Mouse (Mus musculus): ENCODE results near the gene Snapc5.
"Not testable (repeated sequence)": the region's sequence is repeated elsewhere in the genome, so short reads cannot be mapped to it uniquely, and the experiment has no call there.

Gene Snapc5

DNA sequence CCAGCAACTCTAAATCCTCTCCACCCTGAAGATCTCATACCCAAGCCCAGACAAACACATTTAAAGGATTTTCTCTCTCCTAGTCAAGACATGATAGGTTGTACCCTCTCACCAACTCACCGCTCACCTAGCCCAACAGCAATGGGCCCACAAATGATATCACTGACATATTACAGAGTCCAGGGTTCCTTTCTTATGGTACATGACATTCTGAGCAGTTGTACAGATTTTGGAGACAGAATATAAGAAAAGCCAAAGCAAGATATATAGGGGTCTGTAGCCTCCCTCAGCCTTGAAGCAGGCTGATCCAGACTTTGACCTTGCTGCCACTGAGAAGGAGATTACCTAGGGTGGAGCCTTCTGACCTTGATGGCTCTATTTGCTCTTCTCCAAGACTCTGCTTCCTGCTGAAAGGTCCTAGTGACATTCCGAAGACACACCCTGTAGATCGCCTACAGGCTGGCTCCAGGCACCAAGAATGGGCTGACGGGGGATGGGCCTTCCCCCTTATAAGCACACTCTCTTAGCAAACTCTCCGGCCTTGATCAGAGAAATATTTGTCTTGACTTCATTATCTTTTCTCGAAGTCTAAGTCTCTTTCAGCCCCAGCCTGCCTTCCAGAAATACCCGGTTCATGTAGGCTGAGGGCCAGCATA, 19.8 kb downstream of the Snapc5 start:
- DNase-seq (ENCODE audit: low spot score in 2 of 2), result not testable (repeated sequence)

DNA sequence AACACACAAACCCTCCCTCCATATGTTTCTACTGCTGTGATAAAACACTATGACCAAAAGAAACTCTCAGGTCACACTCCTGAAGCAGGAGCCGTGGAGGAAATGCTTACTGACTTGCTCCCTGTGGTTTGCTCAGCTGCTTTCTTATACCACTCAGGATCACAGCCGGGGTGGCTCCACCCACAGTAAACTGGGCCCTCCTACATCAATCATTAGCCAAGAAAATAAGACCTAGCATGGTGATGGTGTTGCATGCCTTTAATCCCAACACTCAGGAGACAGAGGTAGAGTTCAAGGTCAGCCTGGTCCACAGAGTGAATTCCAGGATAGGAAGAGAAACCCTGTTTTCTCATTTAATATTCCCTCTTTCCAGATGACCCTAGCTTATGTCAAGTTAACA, 20.8 kb downstream of the Snapc5 start:
- DNase-seq (ENCODE audit: low spot score in 2 of 2), result no peak

DNA sequence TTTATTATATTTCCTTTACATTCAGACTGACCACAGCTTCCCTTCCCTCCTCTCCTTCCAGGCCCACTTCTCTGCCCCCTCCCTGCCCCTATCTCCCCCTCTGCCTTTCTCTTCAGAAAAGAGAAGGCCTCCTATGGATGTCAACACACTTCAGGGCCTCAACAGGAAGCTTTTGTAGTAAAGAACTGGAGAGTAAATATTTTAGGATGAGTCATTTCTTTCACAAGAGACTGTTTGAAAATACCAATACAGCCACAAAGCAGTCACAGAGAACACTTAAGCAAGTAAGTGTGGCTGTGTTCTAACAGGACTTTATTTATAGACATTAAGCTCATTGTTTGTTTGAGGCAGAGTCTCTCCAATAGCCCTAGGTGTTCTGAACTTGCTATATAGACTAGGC, 23.3 kb downstream of the Snapc5 start:
- DNase-seq (ENCODE audit: low spot score in 2 of 2), result no peak

DNA sequence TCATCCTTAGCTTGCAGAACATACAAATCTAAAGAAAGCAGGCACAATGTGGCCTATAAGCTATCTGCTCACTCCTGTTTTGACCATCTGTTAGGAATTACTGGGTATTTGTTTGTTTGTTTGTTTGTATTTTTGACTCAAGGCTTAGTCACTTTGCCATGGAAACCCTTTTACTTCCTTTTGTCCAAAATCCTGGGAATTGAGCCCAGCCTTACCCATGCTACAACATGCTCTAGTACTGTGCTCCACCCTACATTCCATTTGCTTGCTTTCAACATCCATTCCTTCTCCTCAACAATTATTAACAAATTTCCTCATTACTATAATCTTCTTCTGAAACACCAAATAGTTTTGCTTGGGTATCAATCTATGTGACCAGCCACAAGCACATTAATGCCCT, 23.8 kb downstream of the Snapc5 start:
- DNase-seq (ENCODE audit: low spot score in 2 of 2), result no peak

- no peak for DNase-seq (ENCODE audit: low spot score in 2 of 2)
These were observed 28.5 kb downstream of the Snapc5 start for GRCm38 (mm10) chr9:64207509-64208084.

- no peak for DNase-seq (ENCODE audit: low spot score in 2 of 2)
These were observed 35.4 kb downstream of the Snapc5 start for GRCm38 (mm10) chr9:64214452-64214851.

DNA sequence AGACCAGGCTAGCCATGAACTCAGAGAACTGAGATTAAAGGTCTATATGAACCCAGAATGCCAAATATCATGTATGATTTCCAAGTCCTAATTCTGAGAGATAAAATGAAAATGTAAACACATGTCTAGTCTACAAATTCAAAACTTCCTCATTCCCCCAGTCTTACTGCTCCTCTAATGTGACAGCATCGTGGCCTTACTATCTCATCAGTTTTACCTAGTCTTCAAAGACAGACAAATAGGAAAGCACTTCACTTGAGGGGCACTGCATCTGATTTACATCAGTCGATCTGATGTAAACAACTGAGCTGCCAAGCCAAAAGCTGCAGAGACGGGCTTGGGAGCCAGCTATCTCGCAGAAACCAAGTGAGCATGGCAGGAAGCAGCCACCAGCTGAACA, 37.0 kb downstream of the Snapc5 start:
- DNase-seq (ENCODE audit: low spot score in 2 of 2), result no peak

DNA sequence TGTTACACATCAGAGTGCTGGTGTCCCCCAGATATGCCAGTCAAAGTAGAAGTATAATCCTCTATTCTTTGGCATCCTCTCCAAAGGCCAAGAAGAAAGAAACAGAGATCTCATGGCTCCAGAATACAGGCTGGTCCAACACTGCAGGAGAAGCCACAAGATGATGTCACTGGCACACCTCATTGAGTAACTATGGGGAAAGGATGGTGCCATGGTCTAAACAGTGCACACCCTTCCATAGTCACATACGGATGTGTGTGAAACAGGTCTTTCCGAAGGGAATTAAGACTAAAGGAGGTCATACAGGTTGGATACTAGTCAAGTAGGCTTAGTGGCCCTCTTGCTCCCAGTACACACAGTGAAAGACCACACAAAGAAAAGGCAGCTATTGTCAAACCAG, 37.6 kb downstream of the Snapc5 start:
- no peak for DNase-seq (ENCODE audit: low spot score in 2 of 2)

DNA sequence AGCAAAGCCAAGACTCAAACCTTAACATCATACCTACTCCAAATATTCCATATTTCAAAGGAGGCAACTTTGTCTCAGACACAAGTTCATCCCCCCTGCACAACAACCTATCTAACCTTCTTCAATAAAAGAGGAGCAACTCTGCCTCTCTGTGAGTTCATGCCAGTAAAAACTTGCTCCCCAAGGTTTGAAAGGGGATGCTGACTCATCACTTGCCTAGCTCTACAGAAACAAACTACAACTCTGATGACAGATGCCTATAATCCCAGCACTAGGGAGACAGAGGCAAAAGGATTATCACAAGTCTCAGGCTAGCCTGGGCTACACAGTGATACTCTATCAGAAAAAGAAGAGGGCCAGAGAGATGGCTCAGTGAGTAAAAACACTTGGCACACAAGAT, 38.8 kb downstream of the Snapc5 start:
- no peak for DNase-seq (ENCODE audit: low spot score in 2 of 2)

GRCm38 (mm10) chr9:64219305-64219704, 40.2 kb downstream of the Snapc5 start:
- DNase-seq (ENCODE audit: low spot score in 2 of 2), result no peak

- no peak for DNase-seq (ENCODE audit: low spot score in 2 of 2)
These were observed 40.8 kb downstream of the Snapc5 start for GRCm38 (mm10) chr9:64219772-64220420.

DNA sequence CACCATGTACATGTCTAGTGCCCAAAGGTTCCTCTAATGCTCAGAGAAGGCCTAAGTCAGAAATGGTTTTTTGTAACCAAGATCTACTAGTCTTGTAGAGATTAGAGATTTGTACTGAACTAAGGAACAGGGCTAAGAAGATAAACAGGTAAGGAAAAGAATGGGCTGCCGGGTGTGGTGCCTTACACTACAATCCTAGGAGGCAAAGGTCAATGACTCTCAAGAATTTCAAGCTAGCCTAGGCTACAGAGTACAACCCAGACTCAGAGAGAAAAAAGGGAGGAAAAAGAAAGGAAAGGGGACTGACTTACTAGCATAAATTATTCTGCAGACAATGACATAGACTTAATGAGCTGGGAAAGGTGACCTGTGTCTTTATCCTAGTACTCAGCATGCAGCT, 41.5 kb downstream of the Snapc5 start:
- DNase-seq (ENCODE audit: low spot score in 2 of 2), result no peak

GRCm38 (mm10) chr9:64221480-64221879, 42.4 kb downstream of the Snapc5 start:
- DNase-seq (ENCODE audit: low spot score in 2 of 2), result no peak

- no peak for DNase-seq (ENCODE audit: low spot score in 2 of 2)
These were observed 43.0 kb downstream of the Snapc5 start for GRCm38 (mm10) chr9:64222098-64222497.

DNA sequence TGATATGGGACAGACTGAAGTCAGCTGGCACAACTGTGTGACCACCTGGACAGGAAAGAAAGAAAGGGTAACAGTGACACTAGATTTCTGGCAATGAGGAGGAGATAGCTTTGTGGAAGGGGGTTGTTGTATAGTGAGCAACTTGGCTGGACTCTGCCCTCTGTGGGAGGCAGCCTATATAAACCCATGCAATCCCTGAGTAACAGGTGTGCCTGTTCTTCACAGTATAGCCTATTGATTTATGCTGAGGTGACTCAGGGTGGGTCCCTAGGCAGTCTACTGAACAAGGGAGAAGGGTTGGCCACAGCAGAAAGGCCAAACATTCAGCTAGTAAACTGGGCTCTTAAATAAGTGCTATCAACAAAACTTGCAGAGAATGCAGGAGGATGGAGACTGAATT, 46.7 kb downstream of the Snapc5 start:
- no peak for DNase-seq (ENCODE audit: low spot score in 2 of 2)

DNA sequence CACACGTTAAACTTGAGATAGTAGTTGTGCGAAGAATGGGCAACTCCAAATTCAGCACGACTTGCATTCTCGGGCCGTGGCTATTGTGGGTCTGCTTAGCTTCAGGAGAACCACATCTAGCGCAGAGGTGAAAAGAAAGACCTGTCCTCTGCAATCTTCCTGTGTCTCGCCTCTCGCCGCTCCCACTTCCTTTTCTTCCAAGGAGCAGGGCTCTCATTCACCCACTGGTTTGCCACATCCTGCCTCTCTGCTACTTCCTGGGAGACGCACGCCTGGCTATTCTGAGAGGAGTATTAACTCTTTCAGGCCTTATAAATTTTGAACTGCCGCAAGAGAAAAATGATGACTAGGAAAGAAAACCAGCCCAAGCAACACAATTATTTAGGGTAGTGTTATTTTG, 48.7 kb downstream of the Snapc5 start:
- DNase-seq (ENCODE audit: low spot score in 2 of 2), result no peak

DNA sequence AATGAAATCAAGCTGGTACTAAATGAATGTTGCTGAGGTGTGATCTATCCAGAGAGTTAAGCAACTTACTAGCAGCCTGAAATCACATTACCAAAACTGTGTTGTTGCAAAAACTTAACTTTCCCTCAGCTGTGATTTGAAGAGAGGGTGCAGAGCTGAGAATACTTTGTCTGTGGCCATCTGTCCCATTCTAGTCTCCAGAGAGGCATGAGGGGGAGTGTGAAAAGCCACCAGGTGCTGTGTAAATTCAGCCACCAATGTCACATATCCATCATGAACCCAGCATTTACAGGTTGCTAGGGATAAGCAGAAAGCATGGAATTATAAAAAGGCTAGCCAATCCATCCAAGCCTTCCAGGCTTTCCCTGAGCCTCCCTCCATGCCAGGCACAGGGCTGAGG, 49.9 kb downstream of the Snapc5 start:
- DNase-seq (ENCODE audit: low spot score in 2 of 2), result no peak

GRCm38 (mm10) chr9:64231171-64231570, 52.1 kb downstream of the Snapc5 start:
- no peak for DNase-seq (ENCODE audit: low spot score in 2 of 2)

DNA sequence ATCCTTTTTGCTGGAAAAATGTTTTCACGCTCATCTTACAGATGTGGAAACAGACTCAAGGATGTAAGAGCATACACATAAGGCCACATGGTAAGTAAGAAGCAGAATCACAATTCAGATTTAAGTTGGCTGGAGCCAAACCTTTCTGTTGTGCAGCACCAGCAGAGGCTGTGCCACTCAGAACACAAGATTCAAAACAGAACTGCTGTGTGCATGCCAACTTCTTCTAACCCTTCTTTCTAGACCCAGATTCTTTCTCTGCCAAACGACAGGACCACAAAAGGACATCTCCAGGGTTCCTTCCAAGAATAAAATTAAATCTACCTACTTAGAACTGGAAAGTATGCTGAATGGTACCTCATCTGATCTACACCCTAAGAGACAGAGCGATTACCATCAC, 52.6 kb downstream of the Snapc5 start:
- no peak for DNase-seq (ENCODE audit: low spot score in 2 of 2)

- DNase-seq (ENCODE audit: low spot score in 2 of 2), result no peak
These were observed 53.3 kb downstream of the Snapc5 start for GRCm38 (mm10) chr9:64232257-64232957.
